In genomic region chr6:77288402-77288801, GRCm38 (mm10) we compare ENCODE assay signal across 35 mouse cellular contexts. TPM values are rescaled to one million over a fixed set of nuclear protein-coding genes. Genes with fewer than 3 reads are reported as not detected.
A peak's percentile ranks its signal among the peaks of the same experiment; 100 is the strongest.
DNase-seq lines count a peak whose midpoint lies in the region; ATAC-seq lines count a peak whose summit lies in the region.
"Had no signal": no experiment of that assay in that cellular context is flagged by ENCODE, and none has a peak within 500 bp of the region (broad histone marks: within the 10 kb centered on the region; RNA-seq: fewer than 3 reads in every experiment).

No protein-coding gene starts in this region.

- H3K27me3 ChIP-seq in hindbrain, embryonic 16.5 days (replicated peaks; ENCODE audit: control insufficient read depth, insufficient read depth, low read length), result no peaks in the 10 kb centered on the region
- H3K27me3 ChIP-seq in hindbrain, embryonic 10.5 days (ENCODE audit: insufficient read depth, poor library complexity, severe bottlenecking), result no peaks in the 10 kb centered on the region
- H3K27me3 ChIP-seq: embryonic facial prominence, embryonic 15.5 days; forebrain, embryonic 12.5 days; heart, embryonic 15.5 days; liver, embryonic 13.5 days; megakaryocyte, embryonic 14.5 days; midbrain, embryonic 13.5 days; Patski had no signal

- no peak overlapping the region for H3K9ac ChIP-seq in hindbrain, embryonic 16.5 days (ENCODE audit: low read depth, low read length)
- H3K9ac ChIP-seq: embryonic facial prominence, embryonic 15.5 days; forebrain, embryonic 12.5 days; forebrain, postnatal 0 days; heart, embryonic 15.5 days; hindbrain, embryonic 14.5 days; liver, embryonic 13.5 days; midbrain, embryonic 13.5 days had no signal

- no peak overlapping the region for H3K27ac ChIP-seq in hindbrain, embryonic 16.5 days (ENCODE audit: low read depth, low read length)
- H3K27ac ChIP-seq in hindbrain, embryonic 10.5 days, result no peak overlapping the region
- H3K27ac ChIP-seq: embryonic facial prominence, embryonic 10.5 days; embryonic facial prominence, embryonic 15.5 days; forebrain, embryonic 12.5 days; heart, embryonic 10.5 days; heart, embryonic 15.5 days; hindbrain, embryonic 14.5 days; layer of hippocampus, adult 2 months; left cerebral cortex, adult 2 months; liver, embryonic 13.5 days; midbrain, embryonic 13.5 days had no signal

- DNase-seq in hindbrain, embryonic 10.5 days (ENCODE audit: low spot score), result no peak
- DNase-seq in Muller cell, postnatal 12 days (ENCODE audit: inconsistent ontology term), result peak; percentile 83
- DNase-seq in cerebellum, adult 18-20 months, result peak; percentile 26 to 32
- DNase-seq in cerebellum, postnatal 10 days, result peak; percentile 85 to 92
- DNase-seq in heart, postnatal 10 days, result no peak
- DNase-seq in urinary bladder, adult 18-20 months (ENCODE audit: low spot score in 2 of 2), result no peak
- DNase-seq in urinary bladder, adult 2 months (ENCODE audit: low spot score), result no peak
- DNase-seq: adrenal gland, postnatal 14 days; forebrain, postnatal 0 days; gastrocnemius, postnatal 10 days; heart, adult 11 months; heart, postnatal 36 days; kidney, adult 18-20 months; kidney, postnatal 36 days; liver, embryonic 13.5 days; lung, adult 18-20 months; lung, postnatal 4 days; right cerebral cortex, postnatal 25 days; spleen, adult 18-20 months; thymus, postnatal 25 days had no signal

- H3K4me2 ChIP-seq in hindbrain, embryonic 16.5 days (ENCODE audit: low read length), result no peak overlapping the region
- H3K4me2 ChIP-seq: embryonic facial prominence, embryonic 15.5 days; forebrain, embryonic 12.5 days; heart, embryonic 15.5 days; hindbrain, embryonic 14.5 days; liver, embryonic 13.5 days; midbrain, embryonic 13.5 days had no signal

- no peaks in the 10 kb centered on the region for H3K36me3 ChIP-seq in hindbrain, embryonic 16.5 days (ENCODE audit: control insufficient read depth, insufficient read depth, low read length)
- no peaks in the 10 kb centered on the region for H3K36me3 ChIP-seq in hindbrain, embryonic 10.5 days
- H3K36me3 ChIP-seq: embryonic facial prominence, embryonic 10.5 days; embryonic facial prominence, embryonic 15.5 days; forebrain, embryonic 12.5 days; G1E; heart, embryonic 10.5 days; heart, embryonic 15.5 days; liver, embryonic 13.5 days; midbrain, embryonic 13.5 days had no signal

- H3K9me3 ChIP-seq in hindbrain, embryonic 16.5 days (ENCODE audit: control insufficient read depth, low read length), result no peaks in the 10 kb centered on the region
- no peaks in the 10 kb centered on the region for H3K9me3 ChIP-seq in hindbrain, embryonic 10.5 days
- H3K9me3 ChIP-seq: embryonic facial prominence, embryonic 10.5 days; embryonic facial prominence, embryonic 15.5 days; forebrain, embryonic 12.5 days; heart, embryonic 10.5 days; heart, embryonic 15.5 days; liver, embryonic 13.5 days; megakaryocyte, embryonic 14.5 days; midbrain, embryonic 13.5 days had no signal

- peaks cover 2% of the 10 kb centered on the region; the same call in 1 of the 2 replicates for H3K4me1 ChIP-seq in hindbrain, embryonic 16.5 days (ENCODE audit: control insufficient read depth, insufficient read depth, low read depth, low read length)
- 0 out of 2 replicates have a peak, but pooled peaks cover 6% of the 10 kb centered on the region for H3K4me1 ChIP-seq in hindbrain, embryonic 10.5 days (replicated peaks)
- H3K4me1 ChIP-seq: embryonic facial prominence, embryonic 10.5 days; embryonic facial prominence, embryonic 15.5 days; heart, embryonic 10.5 days; heart, embryonic 15.5 days; liver, embryonic 13.5 days; megakaryocyte, embryonic 14.5 days had no signal

- H3K4me3 ChIP-seq in hindbrain, embryonic 16.5 days (ENCODE audit: low read length), result no peak overlapping the region
- no peak overlapping the region for H3K4me3 ChIP-seq in hindbrain, embryonic 10.5 days
- H3K4me3 ChIP-seq: embryonic facial prominence, embryonic 10.5 days; embryonic facial prominence, embryonic 15.5 days; forebrain, embryonic 12.5 days; heart, embryonic 10.5 days; heart, embryonic 15.5 days; layer of hippocampus, adult 2 months; left cerebral cortex, adult 2 months; liver, embryonic 13.5 days; megakaryocyte, embryonic 14.5 days; midbrain, embryonic 13.5 days had no signal

- peak; percentile 60; the same call in 1 of the 2 replicates for ATAC-seq in hindbrain, embryonic 16.5 days
- ATAC-seq: forebrain, postnatal 0 days; lung, postnatal 0 days; midbrain, embryonic 13.5 days; Patski had no signal

- intact Hi-C loops in heart, postnatal 10 days (cut with DNase I), result no loop called here

RNA-seq across cellular contexts. Expression of gene Lrrtm1, which starts 45.9 kb away (rescaled TPM):
- 63.6 and 63.7 TPM in 2 replicates for polyA plus RNA-seq in hindbrain, embryonic 16.5 days (2015; fragmentation: Nextera tagmentation; extraction: Ambion mirVana)
- 8.9 and 11.6 TPM in 2 replicates for polyA plus RNA-seq in hindbrain, embryonic 10.5 days (2016; fragmentation: Nextera tagmentation; extraction: Ambion mirVana)
- under 1 TPM in 1 of 2 experiments, not detected in 1; 0.27 TPM for total RNA-seq in heart, postnatal 10 days (2021)
- polyA plus RNA-seq in urinary bladder, adult 2 months (2012; rRNA removed), result 0.75 and 0.80 TPM in 2 replicates
- total RNA-seq: G1E; heart, postnatal 36 days; neutrophil, adult 5-6 weeks had no signal
- polyA plus RNA-seq: G1E had no signal

Comparison
In these comparisons a context has a peak if more than half of its experiments do, and no peak if none do; other contexts are left out.
1. DNase-seq: peak in Muller cell, postnatal 12 days (single experiment), cerebellum, adult 18-20 months (2 of 2) and cerebellum, postnatal 10 days (2 of 2); none in hindbrain, embryonic 10.5 days (single experiment), heart, postnatal 10 days (0 of 2), urinary bladder, adult 18-20 months (0 of 2) and urinary bladder, adult 2 months (single experiment).